Comparison of ENCODE assay signal across 9 mouse cellular contexts in genomic region chr7:100908061-100908460, GRCm38 (mm10). TPM values are rescaled to one million over a fixed set of nuclear protein-coding genes. Genes with fewer than 3 reads are reported as not detected.
DNase-seq lines count a peak whose midpoint lies in the region; ATAC-seq lines count a peak whose summit lies in the region.
"Had no signal": no experiment of that assay in that cellular context is flagged by ENCODE, and none has a peak within 500 bp of the region (broad histone marks: within the 10 kb centered on the region; RNA-seq: fewer than 3 reads in every experiment).

No protein-coding gene starts in this region.

- no peak overlapping the region for H3K4me3 ChIP-seq in kidney, embryonic 14.5 days (ENCODE audit: low read length)

- no peaks in the 10 kb centered on the region for H3K9me3 ChIP-seq in kidney, embryonic 14.5 days (ENCODE audit: control insufficient read depth, low read length)

- peak; percentile 63 for DNase-seq in gastrocnemius, postnatal 25 days
- no peak for DNase-seq in gastrocnemius, postnatal 10 days
- peak; percentile 72 to 81 for DNase-seq in heart, adult 18-20 months
- peak; percentile 68 for DNase-seq in lung, postnatal 36 days
- no peak for DNase-seq in embryo, embryonic 11 days
- DNase-seq in urinary bladder, postnatal 10 days (ENCODE audit: low spot score) = no peak
- no peak for DNase-seq in thymus, postnatal 4 days

- 0 out of 2 replicates have a peak overlapping the region, but pooled peaks have one; percentile 2 for H3K4me2 ChIP-seq in kidney, embryonic 14.5 days (replicated peaks; ENCODE audit: low read depth, low read length)

- peaks cover 52% of the 10 kb centered on the region for H3K4me1 ChIP-seq in kidney, embryonic 14.5 days (ENCODE audit: control insufficient read depth, insufficient read depth, low read length)

- 71% methylated on average over 8 of the region's 8 CpGs for WGBS in kidney, embryonic 14.5 days

- H3K27me3 ChIP-seq in kidney, embryonic 14.5 days (ENCODE audit: control insufficient read depth, insufficient read depth, low read length) = no peaks in the 10 kb centered on the region
- H3K27me3 ChIP-seq: CH12.LX had no signal

- no peak for ATAC-seq in kidney, embryonic 14.5 days (ENCODE audit: low FRiP score, low TSS enrichment)

- no peak overlapping the region; the same call in 1 of the 2 replicates for H3K9ac ChIP-seq in kidney, embryonic 14.5 days (ENCODE audit: low read depth, low read length)

- peak overlapping the region; percentile 75; the same call in 1 of the 2 replicates for H3K27ac ChIP-seq in kidney, embryonic 14.5 days (ENCODE audit: low read depth, low read length)

- H3K36me3 ChIP-seq in kidney, embryonic 14.5 days (ENCODE audit: control insufficient read depth, insufficient read depth, low read length) = peaks cover 12% of the 10 kb centered on the region

RNA-seq across cellular contexts. Expression of gene Arhgef17, which starts 23.8 kb away (rescaled TPM):
- total RNA-seq in gastrocnemius, postnatal 25 days (2021) = 10 to 100 TPM; 16.4 to 20.8 TPM
- 10 to 100 TPM; 29.6 to 35.5 TPM for total RNA-seq in gastrocnemius, postnatal 10 days (2021)
- total RNA-seq in heart, adult 18-20 months (2021) = 10 to 100 TPM; 23.6 to 24.8 TPM
- polyA plus RNA-seq in kidney, embryonic 14.5 days (2014; fragmentation: Nextera tagmentation; extraction: Ambion mirVana) = 11.6 and 15.5 TPM in 2 replicates

RNA-seq across cellular contexts. Expression of gene Relt, which starts 44.8 kb away (rescaled TPM):
- total RNA-seq in gastrocnemius, postnatal 25 days (2021) = 10 to 100 TPM; 11.3 to 13.4 TPM
- 10 to 100 TPM; 14.8 to 19.3 TPM for total RNA-seq in gastrocnemius, postnatal 10 days (2021)
- total RNA-seq in heart, adult 18-20 months (2021) = 1 to 10 TPM; 4.5 to 5.4 TPM
- 2.8 and 3.1 TPM in 2 replicates for polyA plus RNA-seq in kidney, embryonic 14.5 days (2014; fragmentation: Nextera tagmentation; extraction: Ambion mirVana)

Comparison
In these comparisons a context has a peak if more than half of its experiments do, and no peak if none do; other contexts are left out.
1. DNase-seq: peak in gastrocnemius, postnatal 25 days (single experiment), heart, adult 18-20 months (2 of 2) and lung, postnatal 36 days (single experiment); none in gastrocnemius, postnatal 10 days (single experiment), embryo, embryonic 11 days (single experiment), urinary bladder, postnatal 10 days (single experiment) and thymus, postnatal 4 days (single experiment).